Mouse (Mus musculus): ENCODE measurements around the gene Pxn. TPM values are rescaled to one million over a fixed set of nuclear protein-coding genes. Genes with fewer than 3 reads are reported as not detected.

The Pxn gene
- polyA plus RNA-seq, 1 experiment from 2014 or later = 11.3 TPM

- DNase-seq = no peak
- no peak overlapping the region for H3K27ac ChIP-seq (replicated peaks; ENCODE audit: low read depth, low read length)
- peaks cover 26% of the 10 kb centered on the region for H3K36me3 ChIP-seq (ENCODE audit: control insufficient read depth, insufficient read depth, low read length)
- ATAC-seq (ENCODE audit: low FRiP score, low TSS enrichment) = no peak
- H3K9ac ChIP-seq (replicated peaks; ENCODE audit: low read length) = no peak overlapping the region
- no peak overlapping the region for H3K4me2 ChIP-seq (ENCODE audit: low read length)
- no peak overlapping the region for H3K4me3 ChIP-seq (replicated peaks; ENCODE audit: low read depth, low read length)
- no peaks in the 10 kb centered on the region for H3K9me3 ChIP-seq (ENCODE audit: control insufficient read depth, low read length)
- H3K4me1 ChIP-seq (ENCODE audit: control insufficient read depth, insufficient read depth, low read length) = no peaks in the 10 kb centered on the region
- no peaks in the 10 kb centered on the region for H3K27me3 ChIP-seq (ENCODE audit: control insufficient read depth, insufficient read depth, low read length)
- WGBS = 93% methylated on average over 18 of the region's 18 CpGs
Measured at GRCm38 (mm10) chr5:115554536-115555291, 48.2 kb downstream of the Pxn start.

DNA sequence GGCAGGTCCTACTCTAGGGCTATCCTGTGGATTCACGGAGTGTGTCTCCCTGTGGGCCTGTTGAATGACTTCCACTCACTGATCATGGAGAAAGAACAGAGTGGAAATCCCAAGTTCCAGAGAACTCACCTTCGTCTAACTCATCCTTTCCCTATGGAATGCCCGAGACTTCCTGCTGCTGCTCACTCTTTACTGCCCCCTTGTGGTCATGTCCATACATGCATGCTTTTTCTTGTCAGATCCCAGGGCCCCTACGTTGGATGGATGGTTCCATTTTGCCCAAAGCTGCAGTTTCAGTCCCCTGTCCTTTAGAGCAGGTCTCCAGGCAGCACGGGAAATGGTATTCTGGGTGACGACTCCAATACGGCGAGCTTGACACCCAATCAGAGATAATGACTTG is 49.7 kb downstream of the Pxn start:
- Histone ChIP-seq H3K9ac (replicated peaks; ENCODE audit: low read length) (no peak overlapping the region), H3K36me3 (ENCODE audit: control insufficient read depth, insufficient read depth, low read length) (peaks cover 32% of the 10 kb centered on the region), H3K4me2 (ENCODE audit: low read length) (no peak overlapping the region), H3K9me3 (ENCODE audit: control insufficient read depth, low read length) (no peaks in the 10 kb centered on the region), H3K4me3 (replicated peaks; ENCODE audit: low read depth, low read length) (no peak overlapping the region), H3K27me3 (ENCODE audit: control insufficient read depth, insufficient read depth, low read length) (no peaks in the 10 kb centered on the region), H3K4me1 (ENCODE audit: control insufficient read depth, insufficient read depth, low read length) (peaks cover 9% of the 10 kb centered on the region), H3K27ac (replicated peaks; ENCODE audit: low read depth, low read length) (no peak overlapping the region)
- DNase-seq (peak; percentile 86), ATAC-seq (ENCODE audit: low FRiP score, low TSS enrichment) (no peak)
- 12% methylated on average over 8 of the region's 8 CpGs for WGBS

DNA sequence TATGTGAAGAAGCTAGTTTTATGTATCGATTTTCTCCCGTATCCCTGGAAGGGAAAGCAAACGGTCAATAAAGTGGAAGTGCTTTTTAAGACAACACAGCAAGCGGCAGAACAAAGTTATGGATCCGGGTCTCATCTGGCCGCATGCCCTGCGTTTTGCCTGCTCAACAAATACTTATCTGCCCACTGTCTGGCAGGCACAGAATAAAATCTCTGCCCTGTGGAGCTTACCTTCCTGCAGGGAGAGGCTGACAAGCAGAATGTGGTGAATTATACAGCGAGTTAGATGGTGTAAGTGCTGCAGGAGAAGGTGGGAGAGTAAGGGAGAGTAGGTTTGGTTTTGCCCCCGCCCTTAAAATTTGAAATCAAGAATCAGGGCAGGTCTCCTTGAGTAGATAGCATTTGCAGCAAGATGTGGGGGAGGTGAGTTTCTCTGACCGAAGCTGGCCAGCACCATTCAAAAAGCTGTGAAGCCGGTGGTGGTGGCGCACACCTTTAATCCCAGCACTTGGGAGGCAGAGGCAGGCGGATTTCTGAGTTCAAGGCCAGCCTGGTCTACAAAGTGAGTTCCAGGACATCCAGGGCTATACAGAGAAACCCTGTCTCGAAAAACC is 51.8 kb downstream of the Pxn start:
- Histone ChIP-seq H3K36me3 (ENCODE audit: control insufficient read depth, insufficient read depth, low read length) (peaks cover 39% of the 10 kb centered on the region), H3K4me3 (replicated peaks; ENCODE audit: low read depth, low read length) (no peak overlapping the region), H3K4me1 (ENCODE audit: control insufficient read depth, insufficient read depth, low read length) (peaks cover 9% of the 10 kb centered on the region), H3K9ac (replicated peaks; ENCODE audit: low read length) (no peak overlapping the region), H3K27ac (replicated peaks; ENCODE audit: low read depth, low read length) (no peak overlapping the region), H3K9me3 (ENCODE audit: control insufficient read depth, low read length) (no peaks in the 10 kb centered on the region), H3K27me3 (ENCODE audit: control insufficient read depth, insufficient read depth, low read length) (no peaks in the 10 kb centered on the region), H3K4me2 (ENCODE audit: low read length) (no peak overlapping the region)
- 93% methylated on average over 14 of the region's 14 CpGs for WGBS
- ATAC-seq (ENCODE audit: low FRiP score, low TSS enrichment) (no peak), DNase-seq (no peak)

DNA sequence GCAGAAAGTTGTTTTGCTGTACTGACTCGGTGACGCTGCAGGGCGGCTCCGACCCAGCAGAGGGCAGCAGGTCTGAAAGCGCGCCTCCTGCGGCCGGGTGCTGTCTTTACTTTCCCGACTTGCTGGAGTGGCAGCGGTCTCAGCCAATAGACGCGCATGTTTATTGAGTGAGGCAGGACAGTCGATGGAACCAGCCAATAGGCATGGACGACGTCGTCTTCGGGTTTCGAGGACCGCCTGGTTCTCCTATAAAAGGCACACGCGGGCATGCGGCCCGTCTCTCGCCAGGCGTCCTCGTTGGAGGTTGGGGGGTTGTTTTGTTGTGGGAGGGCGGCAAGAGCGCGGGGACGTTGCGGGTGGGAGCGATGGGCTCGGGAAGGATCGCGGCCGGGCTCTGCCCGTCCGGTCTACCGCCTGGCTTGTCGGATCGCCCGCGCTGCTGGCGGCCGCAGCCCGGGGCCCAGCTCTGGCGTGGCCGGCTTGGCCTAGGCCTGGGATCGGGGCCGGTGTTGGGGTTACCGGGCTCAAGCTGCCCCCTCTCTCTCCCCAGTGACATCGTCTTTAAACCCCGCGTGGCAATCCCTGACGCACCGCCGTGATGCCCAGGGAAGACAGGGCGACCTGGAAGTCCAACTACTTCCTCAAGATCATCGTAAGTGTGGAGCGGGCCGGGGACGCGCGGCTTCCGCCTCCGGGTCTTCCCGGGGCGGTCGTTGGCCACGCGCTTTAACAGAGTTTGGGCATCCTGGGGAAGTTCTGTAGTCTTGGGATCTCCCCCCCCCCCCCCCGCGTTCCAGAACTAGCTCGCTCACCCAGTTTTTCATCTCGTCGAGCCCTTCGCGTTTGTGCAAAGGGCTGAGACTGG is 53.0 kb downstream of the Pxn start, which contains the start of gene Rplp0:
TSS of gene Rplp0 (plus strand) at position 231 of the 865 bp plus-strand sequence.
- Histone ChIP-seq H3K4me3 (replicated peaks; ENCODE audit: low read depth, low read length) (peak within 1 kb of the TSS; percentile 70), H3K36me3 (ENCODE audit: control insufficient read depth, insufficient read depth, low read length) (peaks cover 36% of the 10 kb centered on the region), H3K9me3 (ENCODE audit: control insufficient read depth, low read length) (no peaks in the 10 kb centered on the region), H3K4me2 (ENCODE audit: low read length) (peak within 1 kb of the TSS; percentile 73), H3K27ac (replicated peaks; ENCODE audit: low read depth, low read length) (peak within 1 kb of the TSS; percentile 75), H3K9ac (replicated peaks; ENCODE audit: low read length) (peak within 1 kb of the TSS; percentile 90), H3K4me1 (ENCODE audit: control insufficient read depth, insufficient read depth, low read length) (peaks cover 10% of the 10 kb centered on the region), H3K27me3 (ENCODE audit: control insufficient read depth, insufficient read depth, low read length) (no peaks in the 10 kb centered on the region)
- peak; percentile 99 for DNase-seq
- ATAC-seq (ENCODE audit: low FRiP score, low TSS enrichment) = peak; percentile 99
- WGBS = under 1% methylated on average over 78 of the region's 78 CpGs

DNA sequence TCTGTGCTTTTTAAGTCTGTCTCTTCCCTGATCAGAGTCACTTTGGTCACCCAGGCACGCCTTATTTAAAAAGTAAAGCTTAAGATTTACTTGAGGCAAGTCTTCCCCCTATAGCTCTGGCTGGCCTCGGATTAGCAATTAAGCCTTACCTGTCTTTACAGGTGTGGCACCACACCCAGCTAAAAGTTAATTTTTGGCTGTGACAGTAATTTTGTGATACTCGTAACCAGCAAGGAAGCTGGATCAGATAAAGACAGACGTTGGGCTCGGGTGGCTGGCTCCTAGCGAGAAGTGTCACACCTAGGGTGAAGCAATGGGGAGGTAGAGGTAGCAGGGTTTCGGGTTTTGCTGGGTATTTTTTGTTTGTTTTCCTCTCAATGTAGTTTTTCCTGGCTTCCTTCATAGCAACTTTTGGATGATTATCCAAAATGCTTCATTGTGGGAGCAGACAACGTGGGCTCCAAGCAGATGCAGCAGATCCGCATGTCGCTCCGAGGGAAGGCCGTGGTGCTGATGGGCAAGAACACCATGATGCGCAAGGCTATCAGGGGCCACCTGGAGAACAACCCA is 53.9 kb downstream of the Pxn start:
- H3K4me1 ChIP-seq (ENCODE audit: control insufficient read depth, insufficient read depth, low read length) = peaks cover 14% of the 10 kb centered on the region
- H3K36me3 ChIP-seq (ENCODE audit: control insufficient read depth, insufficient read depth, low read length) = peaks cover 35% of the 10 kb centered on the region
- no peaks in the 10 kb centered on the region for H3K27me3 ChIP-seq (ENCODE audit: control insufficient read depth, insufficient read depth, low read length)
- DNase-seq (no peak), ATAC-seq (ENCODE audit: low FRiP score, low TSS enrichment) (no peak)
- H3K27ac ChIP-seq (replicated peaks; ENCODE audit: low read depth, low read length) = no peak overlapping the region
- peak overlapping the region; percentile 70 for H3K4me3 ChIP-seq (replicated peaks; ENCODE audit: low read depth, low read length)
- 47% methylated on average over 13 of the region's 13 CpGs for WGBS
- H3K9ac ChIP-seq (replicated peaks; ENCODE audit: low read length) = peak overlapping the region; percentile 90
- H3K4me2 ChIP-seq (ENCODE audit: low read length) = peak overlapping the region; percentile 73
- no peaks in the 10 kb centered on the region for H3K9me3 ChIP-seq (ENCODE audit: control insufficient read depth, low read length)

DNA sequence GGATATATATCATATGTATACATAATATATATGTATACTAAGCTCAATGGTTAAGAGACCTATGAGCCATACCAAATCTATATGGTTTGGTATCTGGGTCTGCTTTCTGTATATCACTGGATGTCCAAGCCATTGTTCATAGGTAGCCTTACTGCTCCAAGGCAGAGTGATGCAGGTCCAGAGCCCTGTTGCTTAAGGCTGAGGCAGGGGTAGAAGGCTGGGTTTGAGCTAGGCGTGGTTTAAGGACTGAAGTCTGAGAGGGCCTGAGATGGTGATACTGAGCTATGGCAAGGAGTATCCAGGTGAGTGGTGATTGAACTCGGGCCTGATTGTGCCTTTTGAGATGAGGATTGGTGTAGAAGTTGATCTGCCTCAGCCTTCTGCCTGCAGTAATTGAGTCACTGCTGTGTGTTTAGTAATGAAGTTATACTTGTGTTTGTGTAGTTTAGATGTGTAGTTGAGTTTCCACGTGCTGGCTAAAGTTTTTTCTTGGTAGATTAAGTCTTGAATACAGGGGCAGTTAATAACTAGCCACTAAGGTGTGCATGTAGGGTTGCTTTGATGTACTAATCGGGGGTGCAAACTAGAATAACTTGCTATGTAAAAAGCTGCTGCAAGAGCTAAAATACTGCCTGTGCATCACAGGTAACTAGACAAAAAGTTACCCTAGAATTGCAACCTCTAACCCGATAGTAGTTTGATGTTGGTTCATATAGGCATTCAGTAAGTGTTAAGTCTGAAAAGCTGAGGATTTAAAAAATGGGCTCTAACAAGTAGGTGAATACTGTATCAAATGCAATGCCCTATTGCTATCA is 57.5 kb downstream of the Pxn start:
- Histone ChIP-seq H3K36me3 (ENCODE audit: control insufficient read depth, insufficient read depth, low read length) (peaks cover 35% of the 10 kb centered on the region), H3K4me2 (ENCODE audit: low read length) (peak overlapping the region; percentile 84), H3K9ac (replicated peaks; ENCODE audit: low read length) (peak overlapping the region; percentile 88), H3K27ac (replicated peaks; ENCODE audit: low read depth, low read length) (no peak overlapping the region), H3K27me3 (ENCODE audit: control insufficient read depth, insufficient read depth, low read length) (no peaks in the 10 kb centered on the region), H3K9me3 (ENCODE audit: control insufficient read depth, low read length) (no peaks in the 10 kb centered on the region), H3K4me3 (replicated peaks; ENCODE audit: low read depth, low read length) (peak overlapping the region; percentile 96; the same call in 1 of the 2 replicates), H3K4me1 (ENCODE audit: control insufficient read depth, insufficient read depth, low read length) (peaks cover 19% of the 10 kb centered on the region)
- DNase-seq = no peak
- WGBS = 39% methylated on average over 5 of the region's 5 CpGs
- no peak for ATAC-seq (ENCODE audit: low FRiP score, low TSS enrichment)

DNA sequence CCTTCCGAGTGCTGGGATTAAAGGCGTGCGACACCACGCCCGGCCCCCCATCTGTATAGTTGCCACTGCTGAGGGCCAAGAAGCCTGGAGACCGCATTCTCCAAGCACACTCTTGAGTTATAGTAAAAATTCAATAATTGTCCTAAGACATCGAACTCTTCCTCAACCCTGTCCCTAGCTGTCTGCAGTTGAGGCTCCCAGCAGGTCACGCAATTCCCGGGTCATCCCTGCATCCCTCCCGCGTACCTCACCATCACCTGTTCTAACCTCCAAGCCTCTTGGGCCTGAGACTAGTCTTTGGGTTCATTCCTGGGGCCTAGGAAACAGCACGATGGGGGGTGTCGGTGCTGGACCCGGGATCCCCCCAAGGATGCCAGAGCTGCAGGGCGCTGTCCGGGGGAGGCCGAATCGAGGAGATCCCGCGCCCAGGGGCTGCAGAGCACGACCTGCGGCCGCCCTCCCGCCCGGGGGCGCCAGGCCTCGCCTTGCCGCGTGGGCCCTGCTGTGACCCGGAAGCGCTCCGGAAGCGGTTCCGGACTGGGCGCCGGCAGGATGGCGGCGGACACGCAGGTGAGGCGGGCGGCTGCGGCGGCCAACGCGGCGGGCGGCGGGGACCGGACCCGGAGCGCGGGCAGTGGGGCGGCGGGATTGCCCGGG is 58.4 kb downstream of the Pxn start, which contains the start of gene Gcn1l1:
TSS of gene Gcn1l1 (plus strand) at position 518 of the 657 bp plus-strand sequence.
- 1% methylated on average over 55 of the region's 55 CpGs for WGBS
- Histone ChIP-seq H3K36me3 (ENCODE audit: control insufficient read depth, insufficient read depth, low read length) (peaks cover 35% of the 10 kb centered on the region), H3K27me3 (ENCODE audit: control insufficient read depth, insufficient read depth, low read length) (no peaks in the 10 kb centered on the region), H3K9ac (replicated peaks; ENCODE audit: low read length) (peak within 1 kb of the TSS; percentile 88), H3K4me3 (replicated peaks; ENCODE audit: low read depth, low read length) (peak within 1 kb of the TSS; percentile 96), H3K4me2 (ENCODE audit: low read length) (peak within 1 kb of the TSS; percentile 84), H3K4me1 (ENCODE audit: control insufficient read depth, insufficient read depth, low read length) (peaks cover 19% of the 10 kb centered on the region), H3K9me3 (ENCODE audit: control insufficient read depth, low read length) (no peaks in the 10 kb centered on the region), H3K27ac (replicated peaks; ENCODE audit: low read depth, low read length) (peak within 1 kb of the TSS; percentile 77)
- DNase-seq (peak; percentile 89), ATAC-seq (ENCODE audit: low FRiP score, low TSS enrichment) (peak; percentile 89)
